Mouse (Mus musculus) lung, postnatal 4 days (tissue): ENCODE results near the gene 5031439G07Rik.

ENCODE experiments used
- DNase-seq, 2 experiments: peaks; one replicate each; pipeline ENCODE4 v3.0.0; 2021

5031439G07Rik gene

DNA sequence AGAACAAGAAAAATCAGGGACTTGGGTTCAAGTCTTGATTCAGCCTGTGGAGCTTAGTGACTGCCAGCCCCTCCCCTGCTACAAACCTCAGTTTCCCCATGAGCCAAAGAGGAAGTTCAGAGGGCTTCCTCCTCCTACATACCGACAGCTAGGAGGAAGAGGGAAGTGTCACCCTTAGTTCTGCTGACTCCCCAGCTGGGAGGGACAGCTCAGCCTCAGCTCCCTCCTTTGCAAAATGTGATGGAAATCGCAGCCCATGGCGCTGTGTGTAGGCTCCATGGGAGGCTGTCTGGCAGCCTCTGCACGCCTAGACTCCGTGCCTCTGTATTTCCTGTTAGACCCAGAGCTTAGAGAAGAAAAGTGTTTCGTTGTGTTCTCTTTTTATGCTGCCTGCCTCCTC lies 6.1 kb upstream of the 5031439G07Rik start:
- no peak for DNase-seq

- DNase-seq: no peak
Measured at GRCm38 (mm10) chr15:84989771-84990170, 1.4 kb upstream of the 5031439G07Rik start.

DNA sequence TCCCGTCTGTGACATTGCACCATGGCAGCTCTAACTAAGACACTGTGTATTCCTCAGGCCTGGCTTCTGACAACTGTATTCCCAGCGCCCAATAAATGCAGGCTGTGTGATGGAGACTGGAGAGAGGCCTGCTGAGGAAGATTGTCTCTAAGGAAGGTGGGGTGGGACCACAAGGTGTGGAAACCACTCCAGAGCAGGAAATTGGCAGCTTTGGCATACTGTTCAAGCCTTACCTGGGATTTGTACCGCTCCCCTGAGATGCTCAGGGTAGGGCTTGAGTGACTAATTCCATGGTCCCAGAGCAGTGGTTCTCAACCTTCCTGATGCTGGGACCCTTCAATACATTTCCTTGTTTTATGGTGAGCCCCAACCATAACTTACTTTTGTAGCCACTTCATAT lies 747 bp upstream of the 5031439G07Rik start:
- DNase-seq: no peak

- DNase-seq: peak; percentile 35 to 56
Measured at GRCm38 (mm10) chr15:84987020-84987815, 1.1 kb downstream of the 5031439G07Rik start.

- DNase-seq: no peak
Measured at GRCm38 (mm10) chr15:84986171-84987019, 2.0 kb downstream of the 5031439G07Rik start.

- no peak for DNase-seq
Measured at GRCm38 (mm10) chr15:84985516-84986160, 2.7 kb downstream of the 5031439G07Rik start.

- DNase-seq: no peak
Measured at GRCm38 (mm10) chr15:84983721-84984120, 4.6 kb downstream of the 5031439G07Rik start.

DNA sequence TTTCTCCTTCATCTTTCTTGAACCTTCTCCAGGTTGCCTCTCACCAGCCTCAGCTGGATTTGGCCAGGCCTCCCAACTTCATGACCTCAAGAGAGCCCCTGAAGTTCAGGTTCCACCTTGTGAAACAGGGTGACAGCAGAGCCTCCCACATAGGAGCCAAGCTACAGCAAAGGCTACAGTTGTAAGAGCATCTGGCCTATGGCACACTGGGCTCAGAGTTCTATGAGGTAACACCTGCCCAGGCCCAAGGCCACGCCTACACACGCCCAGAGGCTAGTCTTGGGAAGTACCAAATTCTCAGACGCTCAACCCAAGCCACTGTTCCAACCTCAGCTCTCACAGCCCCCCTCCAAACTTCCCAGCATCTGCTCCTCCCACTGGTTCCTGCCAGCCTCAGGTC lies 5.5 kb downstream of the 5031439G07Rik start:
- no peak for DNase-seq

GRCm38 (mm10) chr15:84981609-84982313 lies 6.6 kb downstream of the 5031439G07Rik start:
- peak; percentile 55 to 65 for DNase-seq

- no peak for DNase-seq
Measured at GRCm38 (mm10) chr15:84975729-84976128, 12.6 kb downstream of the 5031439G07Rik start.

- no peak for DNase-seq
Measured at GRCm38 (mm10) chr15:84973544-84973871, 14.8 kb downstream of the 5031439G07Rik start.

DNA sequence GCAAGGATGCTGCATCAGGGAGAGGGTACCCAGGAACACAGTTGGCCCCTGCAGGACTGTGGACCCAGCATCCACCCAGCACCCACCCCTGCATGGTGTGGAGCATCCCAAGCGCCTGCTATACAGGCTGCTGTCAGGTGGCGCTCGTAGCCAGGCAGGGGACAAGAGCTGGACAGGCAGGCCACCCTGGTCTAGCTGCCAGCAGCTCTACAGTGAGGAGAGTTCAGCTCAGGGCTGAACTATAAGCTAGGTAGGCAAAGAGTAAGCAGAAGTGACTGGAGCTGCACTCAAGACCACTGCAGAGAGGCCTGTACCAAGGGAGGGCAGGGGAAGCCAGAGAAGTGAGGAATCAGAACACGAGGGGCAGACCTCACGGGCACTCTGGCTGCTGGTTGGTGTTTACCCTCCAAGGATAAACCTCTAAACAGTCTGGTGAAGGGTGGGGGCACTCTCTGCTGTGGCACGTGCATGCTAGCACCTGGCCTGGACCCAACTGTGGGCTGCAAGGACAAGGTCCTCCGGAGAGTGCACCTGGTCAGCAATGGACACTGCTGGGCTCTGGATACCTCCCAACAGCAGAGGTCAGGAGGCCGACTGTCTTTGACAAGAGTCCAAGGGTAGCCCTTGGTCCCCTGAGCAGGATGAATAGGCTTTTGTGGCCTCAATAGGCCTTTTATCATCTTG lies 15.3 kb downstream of the 5031439G07Rik start:
- no peak for DNase-seq

- no peak for DNase-seq
Measured at GRCm38 (mm10) chr15:84968534-84968933, 19.8 kb downstream of the 5031439G07Rik start.

GRCm38 (mm10) chr15:84965575-84966360 lies 22.6 kb downstream of the 5031439G07Rik start:
- peak; percentile 35 to 56 for DNase-seq

- DNase-seq: no peak
Measured at GRCm38 (mm10) chr15:84964771-84965170, 23.6 kb downstream of the 5031439G07Rik start.

GRCm38 (mm10) chr15:84962518-84962917 lies 25.8 kb downstream of the 5031439G07Rik start:
- no peak for DNase-seq

DNA sequence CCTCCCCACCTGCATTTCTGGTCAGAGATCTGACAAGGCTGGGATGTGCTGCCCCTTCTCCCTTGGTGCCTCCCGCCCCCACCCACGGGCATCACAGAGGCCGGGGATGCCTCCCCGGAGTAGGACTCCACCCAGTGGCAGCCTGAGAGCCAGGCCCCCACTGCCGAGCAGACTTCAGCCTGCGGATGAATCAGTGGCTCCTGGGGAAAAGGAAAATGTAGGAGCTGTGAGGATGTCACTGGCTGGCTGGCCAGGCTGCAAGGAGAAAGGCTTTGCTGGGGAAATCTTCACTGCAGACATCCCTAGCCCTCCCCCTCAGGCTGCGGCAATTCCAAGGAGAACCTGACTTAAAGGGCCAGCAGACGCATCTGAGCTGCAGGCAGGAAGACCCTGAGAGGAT lies 27.7 kb downstream of the 5031439G07Rik start:
- no peak for DNase-seq

GRCm38 (mm10) chr15:84959891-84960290 lies 28.5 kb downstream of the 5031439G07Rik start:
- DNase-seq: no peak

DNA sequence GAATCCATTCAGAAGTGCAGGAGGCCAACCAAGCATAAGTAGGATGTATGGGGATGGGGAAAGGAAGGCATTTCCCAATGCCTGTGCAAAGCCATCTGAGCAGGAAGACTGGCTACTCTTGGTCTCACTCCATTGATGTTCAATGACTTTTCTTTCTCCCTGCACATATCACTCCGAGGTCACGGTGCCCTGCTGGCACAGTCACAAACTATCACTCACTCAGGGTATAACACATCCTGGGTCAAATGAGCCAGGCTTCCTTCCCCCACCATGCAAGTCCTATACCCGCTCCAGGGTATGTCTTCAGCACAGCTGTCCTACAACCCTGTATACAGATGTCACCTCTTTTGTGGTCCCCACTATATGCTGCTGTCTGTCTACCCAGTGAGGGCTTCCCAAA lies 30.0 kb downstream of the 5031439G07Rik start:
- no peak for DNase-seq

DNA sequence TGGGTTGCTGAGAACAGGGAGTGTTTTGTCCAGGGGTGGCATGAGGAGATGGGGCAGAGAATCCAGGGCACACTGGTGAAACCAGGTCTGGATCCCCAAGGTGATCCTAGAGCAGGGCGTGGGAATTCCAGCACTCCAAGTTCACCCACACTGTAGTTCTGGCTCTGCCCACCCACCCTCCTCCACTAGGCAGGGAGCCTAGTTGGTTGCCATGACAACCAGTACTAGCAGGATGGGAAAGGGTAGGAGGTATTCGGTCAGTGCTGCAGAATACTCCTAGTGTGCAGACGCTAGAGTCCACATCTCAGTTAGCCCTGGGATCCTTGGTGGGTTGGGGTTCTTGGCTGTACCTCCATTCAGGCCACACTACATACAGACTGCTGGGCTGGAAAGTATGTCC lies 30.5 kb downstream of the 5031439G07Rik start:
- DNase-seq: no peak

- no peak for DNase-seq
Measured at GRCm38 (mm10) chr15:84953259-84953658, 35.1 kb downstream of the 5031439G07Rik start.
